In the genomic region with DNA sequence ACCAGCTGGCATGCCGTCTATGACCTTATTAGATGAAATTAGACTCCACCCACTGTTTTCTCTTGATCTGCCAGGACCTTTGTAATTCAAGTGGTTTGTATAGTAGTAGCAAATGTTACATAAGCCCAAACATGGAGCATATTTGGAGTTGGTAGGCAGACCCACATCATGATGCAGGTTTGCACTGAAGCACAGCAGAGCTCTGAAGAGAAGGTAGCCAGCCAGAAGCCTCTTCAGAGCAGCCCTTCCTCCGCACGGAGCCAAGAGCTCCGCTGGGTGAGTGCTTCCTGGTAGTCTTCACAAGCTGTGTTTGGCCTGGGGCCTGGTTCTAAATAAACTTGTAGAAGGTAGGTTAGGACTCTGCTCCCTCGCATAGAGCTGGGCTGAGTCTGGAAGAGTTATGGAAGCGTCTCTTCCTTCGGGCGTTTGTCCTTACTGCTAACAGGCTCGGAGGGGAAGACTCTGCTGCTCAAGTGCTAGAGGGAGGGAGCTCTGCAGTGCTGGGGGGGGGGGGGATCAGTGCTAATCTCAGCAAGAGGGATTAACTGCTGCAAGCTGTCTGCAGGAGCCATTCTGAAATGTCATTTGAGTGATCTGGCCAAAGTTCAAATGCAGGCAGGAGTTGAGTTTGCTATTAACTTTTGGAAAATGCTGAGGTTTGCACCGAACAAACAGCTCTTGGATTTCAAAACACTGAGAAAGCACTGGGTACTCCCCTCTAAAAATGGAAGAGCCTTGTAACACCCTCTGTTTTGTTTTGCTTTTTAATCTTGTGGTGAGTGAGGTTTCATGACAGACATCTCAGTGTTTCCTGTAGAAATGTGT, we compare ENCODE assay signal across 8 mouse cellular contexts. TPM values are rescaled to one million over a fixed set of nuclear protein-coding genes. Genes with fewer than 3 reads are reported as not detected.
DNase-seq lines count a peak whose midpoint lies in the region; ATAC-seq and TF ChIP-seq lines count a peak whose summit lies in the region.

No protein-coding gene starts in this region.

- no peaks in the 10 kb centered on the region for H3K9me3 ChIP-seq in embryonic facial prominence, embryonic 12.5 days
- H3K9me3 ChIP-seq in heart, embryonic 12.5 days (replicated peaks): no peaks in the 10 kb centered on the region
- no peaks in the 10 kb centered on the region for H3K9me3 ChIP-seq in kidney, embryonic 14.5 days (ENCODE audit: control insufficient read depth, low read length)
- H3K9me3 ChIP-seq in lung, postnatal 0 days (ENCODE audit: low read length): no peaks in the 10 kb centered on the region

- no peak overlapping the region for H3K4me3 ChIP-seq in embryonic facial prominence, embryonic 12.5 days
- peak overlapping the region; percentile 32 for H3K4me3 ChIP-seq in heart, embryonic 12.5 days
- no peak overlapping the region for H3K4me3 ChIP-seq in kidney, embryonic 14.5 days (ENCODE audit: low read length)
- no peak overlapping the region; the same call in 1 of the 2 replicates for H3K4me3 ChIP-seq in lung, postnatal 0 days (ENCODE audit: low read depth, low read length)

- H3K36me3 ChIP-seq in embryonic facial prominence, embryonic 12.5 days: no peaks in the 10 kb centered on the region
- H3K36me3 ChIP-seq in heart, embryonic 12.5 days: 0 out of 2 replicates have a peak, but pooled peaks cover 5% of the 10 kb centered on the region
- peaks cover 2% of the 10 kb centered on the region; the same call in 1 of the 2 replicates for H3K36me3 ChIP-seq in kidney, embryonic 14.5 days (ENCODE audit: control insufficient read depth, insufficient read depth, low read length)
- H3K36me3 ChIP-seq in lung, postnatal 0 days (ENCODE audit: insufficient read depth, low read length): no peaks in the 10 kb centered on the region

- H3K27me3 ChIP-seq in embryonic facial prominence, embryonic 12.5 days: no peaks in the 10 kb centered on the region
- H3K27me3 ChIP-seq in heart, embryonic 12.5 days (replicated peaks): no peaks in the 10 kb centered on the region
- no peaks in the 10 kb centered on the region for H3K27me3 ChIP-seq in kidney, embryonic 14.5 days (ENCODE audit: control insufficient read depth, insufficient read depth, low read length)
- no peaks in the 10 kb centered on the region for H3K27me3 ChIP-seq in lung, postnatal 0 days (replicated peaks; ENCODE audit: insufficient read depth, low read length)

- no peak for TF ChIP-seq CTCF in lung, postnatal 0 days (IDR thresholded peaks at IDR 0.05)

- peak overlapping the region; percentile 12; the same call in 1 of the 2 replicates for H3K9ac ChIP-seq in embryonic facial prominence, embryonic 12.5 days
- H3K9ac ChIP-seq in heart, embryonic 12.5 days: peak overlapping the region; percentile 58; the same call in 1 of the 2 replicates
- H3K9ac ChIP-seq in kidney, embryonic 14.5 days (ENCODE audit: low read depth, low read length): no peak overlapping the region
- H3K9ac ChIP-seq in lung, postnatal 0 days (replicated peaks; ENCODE audit: low read depth): no peak overlapping the region

- no peak for TF ChIP-seq EP300 in lung, postnatal 0 days (IDR thresholded peaks at IDR 0.05)

- H3K4me2 ChIP-seq in embryonic facial prominence, embryonic 12.5 days (replicated peaks): peak overlapping the region; percentile 29
- peak overlapping the region; percentile 67 for H3K4me2 ChIP-seq in heart, embryonic 12.5 days
- no peak overlapping the region; the same call in 1 of the 2 replicates for H3K4me2 ChIP-seq in kidney, embryonic 14.5 days (replicated peaks; ENCODE audit: low read depth, low read length)
- peak overlapping the region; percentile 19 for H3K4me2 ChIP-seq in lung, postnatal 0 days (replicated peaks; ENCODE audit: low read depth, low read length)

- peak; percentile 46 to 72 for DNase-seq in CD8-positive naive resting alpha-beta T cell, adult 2 months (ENCODE audit: low read depth in 2 of 2, low spot score in 2 of 2)
- peak; percentile 51 for DNase-seq in adrenal gland, postnatal 10 days
- DNase-seq in lung, postnatal 0 days (ENCODE audit: low spot score): peak; percentile 75
- DNase-seq in retina, adult 2 months (ENCODE audit: low read depth, low spot score): peak; percentile 69
- DNase-seq in testis, postnatal 10 days (ENCODE audit: low spot score): no peak

- H3K27ac ChIP-seq in embryonic facial prominence, embryonic 12.5 days: peak overlapping the region; percentile 71; the same call in 1 of the 2 replicates
- H3K27ac ChIP-seq in heart, embryonic 12.5 days (ENCODE audit: poor library complexity, severe bottlenecking): peak overlapping the region; percentile 75
- H3K27ac ChIP-seq in kidney, embryonic 14.5 days (ENCODE audit: low read depth, low read length): peak overlapping the region; percentile 43; the same call in 1 of the 2 replicates
- H3K27ac ChIP-seq in lung, postnatal 0 days (ENCODE audit: low read length): peak overlapping the region; percentile 75

- H3K4me1 ChIP-seq in embryonic facial prominence, embryonic 12.5 days: peaks cover 36% of the 10 kb centered on the region
- peaks cover 27% of the 10 kb centered on the region for H3K4me1 ChIP-seq in heart, embryonic 12.5 days (replicated peaks)
- 0 out of 2 replicates have a peak, but pooled peaks cover 10% of the 10 kb centered on the region for H3K4me1 ChIP-seq in kidney, embryonic 14.5 days (ENCODE audit: control insufficient read depth, insufficient read depth, low read length)
- H3K4me1 ChIP-seq in lung, postnatal 0 days (ENCODE audit: insufficient read depth, low read depth, low read length): peaks cover 28% of the 10 kb centered on the region

- WGBS in embryonic facial prominence, embryonic 12.5 days: 7% methylated on average over 10 of the region's 10 CpGs
- 11% methylated on average over 10 of the region's 10 CpGs for WGBS in heart, embryonic 12.5 days
- 31% methylated on average over 10 of the region's 10 CpGs for WGBS in kidney, embryonic 14.5 days
- WGBS in lung, postnatal 0 days: 15% methylated on average over 10 of the region's 10 CpGs

- ATAC-seq in embryonic facial prominence, embryonic 12.5 days (ENCODE audit: insufficient number of reproducible peaks, insufficient read depth, low FRiP score, low TSS enrichment): peak; percentile 29; the same call in 1 of the 2 replicates
- peak; percentile 48; the same call in 1 of the 2 replicates for ATAC-seq in heart, embryonic 12.5 days (ENCODE audit: insufficient number of reproducible peaks, low FRiP score)
- peak; percentile 58 for ATAC-seq in kidney, embryonic 14.5 days (ENCODE audit: low FRiP score, low TSS enrichment)
- ATAC-seq in lung, postnatal 0 days: peak; percentile 59

RNA-seq across cellular contexts. Expression of a gene that starts 52.9 kb away (rescaled TPM):
- 100 to 1,000 TPM; 118 to 130 TPM for total RNA-seq in adrenal gland, postnatal 10 days (2021)
- polyA plus RNA-seq in embryonic facial prominence, embryonic 12.5 days (2016; fragmentation: Nextera tagmentation; extraction: Ambion mirVana): 268 TPM in 2 replicates
- polyA plus RNA-seq in heart, embryonic 12.5 days (2016; fragmentation: Nextera tagmentation; extraction: Ambion mirVana): 194 and 195 TPM in 2 replicates
- 232 and 248 TPM in 2 replicates for polyA plus RNA-seq in kidney, embryonic 14.5 days (2014; fragmentation: Nextera tagmentation; extraction: Ambion mirVana)
- 130 and 132 TPM in 2 replicates for polyA plus RNA-seq in lung, postnatal 0 days (2015; fragmentation: Nextera tagmentation; extraction: Ambion mirVana)

Comparison
In these comparisons a context has a peak if more than half of its experiments do, and no peak if none do; other contexts are left out.
1. H3K9ac ChIP-seq: peak in embryonic facial prominence, embryonic 12.5 days (single experiment) and heart, embryonic 12.5 days (single experiment); none in kidney, embryonic 14.5 days (single experiment) and lung, postnatal 0 days (single experiment).
2. Peak in every context shown above with its lines, with median percentiles within 50 percentile points of each other: ATAC-seq and H3K27ac ChIP-seq.